Mouse (Mus musculus): ENCODE data around the gene Prmt1.
A peak's percentile ranks its signal among the peaks of the same experiment; 100 is the strongest.

The Prmt1 gene

GRCm38 (mm10) chr7:44951960-44952359 is 34.4 kb downstream of the Prmt1 start:
- peak; percentile 63 for DNase-seq (ENCODE audit: extremely low spot score)

GRCm38 (mm10) chr7:44949922-44950321 is 36.4 kb downstream of the Prmt1 start:
- no peak for DNase-seq (ENCODE audit: extremely low spot score)

- no peak for DNase-seq (ENCODE audit: extremely low spot score)
Measured at GRCm38 (mm10) chr7:44942904-44943303, 43.5 kb downstream of the Prmt1 start, which contains the start of gene Tsks. Tsks (plus strand) TSS chr7:44943204.

GRCm38 (mm10) chr7:44938680-44939079 is 47.7 kb downstream of the Prmt1 start:
- no peak for DNase-seq (ENCODE audit: extremely low spot score)

- peak; percentile 100 for DNase-seq (ENCODE audit: extremely low spot score)
Measured at GRCm38 (mm10) chr7:44929204-44930151, 56.9 kb downstream of the Prmt1 start, which contains the start of gene Ap2a1. Ap2a1 (minus strand) TSS chr7:44929496.

- DNase-seq (ENCODE audit: extremely low spot score): no peak
Measured at GRCm38 (mm10) chr7:44928570-44928969, 57.8 kb downstream of the Prmt1 start.

Measured in embryo, embryonic 9.5 days (tissue).